Mouse (Mus musculus): ENCODE measurements around the gene Lbx2.

GRCm38 (mm10) chr6:83118825-83119733, 32.9 kb downstream of the Lbx2 start:
- TF ChIP-seq EP300 (IDR thresholded peaks at IDR 0.05; ENCODE audit: low read depth) (no peak), CTCF (IDR thresholded peaks at IDR 0.05; ENCODE audit: low read depth) (no peak)

All from heart, postnatal 0 days (tissue).